Mouse (Mus musculus) small intestine, adult 2 months (tissue): ENCODE measurements around the gene Car5a.

Source experiments
- CTCF ChIP-seq: fragments of 200-500 bp; IDR thresholded peaks from 2 replicates; pipeline ENCODE4 v1.5.1; 2012; ENCODE audit warnings: low read depth, mild to moderate bottlenecking, control low read depth, inconsistent platforms, low read length, moderate library complexity, mixed read lengths; ENCODE audit not compliant: insufficient replicate concordance, insufficient read length; ENCODE audit errors: extremely low read depth
- POLR2A ChIP-seq: fragments of 200-500 bp; IDR thresholded peaks from 2 replicates; pipeline ENCODE4 v1.6.1; 2012; ENCODE audit warnings: low read depth, mild to moderate bottlenecking, control low read depth, inconsistent platforms, low read length, moderate library complexity

DNA sequence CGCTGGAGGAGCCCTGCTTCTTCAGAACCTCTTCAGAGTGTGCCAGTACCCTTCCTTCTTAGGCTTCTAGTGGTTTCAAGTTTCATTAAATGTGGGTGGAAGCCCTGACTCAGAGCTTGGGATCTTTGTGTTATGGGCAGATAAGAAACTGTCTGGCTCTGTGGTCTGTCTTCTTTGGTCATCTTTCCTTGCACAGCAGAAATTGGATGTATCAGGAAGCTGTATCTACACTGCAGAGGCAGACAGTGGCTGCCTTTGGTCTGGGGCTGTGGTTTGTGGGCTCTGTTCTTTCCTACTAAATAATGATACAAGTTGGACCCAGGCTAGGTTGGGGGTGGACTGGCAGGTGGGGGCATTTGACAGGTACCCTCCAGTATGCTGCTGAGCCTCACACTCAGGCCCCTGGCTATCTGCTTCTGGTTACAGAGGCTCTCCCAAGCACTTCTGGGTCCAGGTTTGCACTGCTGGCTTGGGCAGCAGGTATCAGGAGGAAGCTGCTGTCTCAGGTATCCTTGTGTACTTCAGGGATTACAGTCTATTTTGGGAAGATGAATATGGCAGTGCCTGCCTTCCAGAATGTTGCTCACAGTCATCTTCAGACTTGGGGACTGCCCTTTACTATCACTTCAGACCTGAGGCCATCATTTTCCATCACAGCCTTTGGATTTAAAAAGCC lies 11.3 kb upstream of the Car5a start:
- TF ChIP-seq POLR2A (no peak), CTCF (no peak)
